Mouse (Mus musculus) CH12.LX (cell line): ENCODE data around the gene Frmd8. TPM values are rescaled to one million over a fixed set of nuclear protein-coding genes. Genes with fewer than 3 reads are reported as not detected.
"Not testable (repeated sequence)": the region's sequence is repeated elsewhere in the genome, so short reads cannot be mapped to it uniquely, and the experiment has no call there.

ENCODE experiments used
- DNase-seq: peaks from one replicate; pipeline ENCODE4 v3.0.0-alpha.2; 2013; ENCODE audit errors: extremely low read depth
- H3K27ac ChIP-seq: 2 replicates; pipeline ENCODE4 v1.5.1; 2012; ENCODE audit warnings: low read depth, mild to moderate bottlenecking, control low read depth, moderate library complexity; ENCODE audit not compliant: insufficient read depth
- H3K27me3 ChIP-seq: replicated peaks from 2 replicates; pipeline ENCODE3; 2012; ENCODE audit warnings: inconsistent platforms
- H3K36me3 ChIP-seq, 2 experiments: replicated peaks in 1 of 2; 2 replicates each; pipeline versions ENCODE3 to v1.6.1; 2012; ENCODE audit warnings: inconsistent platforms in 1 of 2, low read length in 1 of 2, mild to moderate bottlenecking in 1 of 2, mixed read lengths in 1 of 2, moderate library complexity in 1 of 2; ENCODE audit not compliant: control insufficient read depth in 1 of 2, insufficient read depth in 1 of 2
- H3K4me1 ChIP-seq, 2 experiments: 2 replicates each; pipeline ENCODE4 v1.6.1; 2012; ENCODE audit warnings: inconsistent platforms in 1 of 2, moderate library complexity in 1 of 2; ENCODE audit not compliant: insufficient read depth in 2 of 2, control insufficient read depth in 1 of 2
- H3K4me2 ChIP-seq: 2 replicates; pipeline ENCODE4 v1.6.1; 2012; ENCODE audit warnings: low read depth, mild to moderate bottlenecking, control low read depth; ENCODE audit not compliant: poor library complexity, insufficient read depth, severe bottlenecking
- H3K4me3 ChIP-seq, 3 experiments: fragments of 150-350 bp in 1 of 3; sonication (generic) in 1 of 3; replicated peaks in 1 of 3; 2 replicates each; pipeline versions ENCODE3 to v1.5.1; 2011 to 2012; ENCODE audit warnings: low read depth in 2 of 3, low read length in 2 of 3, mild to moderate bottlenecking in 2 of 3, moderate library complexity in 2 of 3, control low read depth in 1 of 3, improper control_type of control experiment in 1 of 3, inconsistent platforms in 1 of 3, mixed read lengths in 1 of 3; ENCODE audit not compliant: poor library complexity in 1 of 3
- H3K79me2 ChIP-seq: replicated peaks from 2 replicates; pipeline ENCODE4 v1.6.1; 2012; ENCODE audit warnings: mild to moderate bottlenecking, moderate library complexity; ENCODE audit not compliant: control insufficient read depth, poor library complexity, insufficient read depth, severe bottlenecking; ENCODE audit errors: extremely low read depth
- H3K9ac ChIP-seq: 2 replicates; pipeline ENCODE4 v1.6.1; 2012; ENCODE audit warnings: low read depth, mild to moderate bottlenecking, control low read depth, moderate library complexity; ENCODE audit not compliant: insufficient read depth
- H3K9me3 ChIP-seq: replicated peaks from 2 replicates; pipeline ENCODE3; 2012; ENCODE audit warnings: low read length, inconsistent platforms, mixed read lengths
- BHLHE40 ChIP-seq: IDR thresholded peaks from 2 replicates; pipeline ENCODE4 v1.6.1; 2011; ENCODE audit warnings: mild to moderate bottlenecking, low read depth, low read length, improper control_type of control experiment
- CHD1 ChIP-seq: IDR thresholded peaks from 2 replicates; pipeline ENCODE4 v1.6.1; 2012; ENCODE audit warnings: low read depth, low read length, improper control_type of control experiment, inconsistent platforms
- CTCF ChIP-seq, 2 experiments: IDR thresholded peaks in 1 of 2; conservative IDR thresholded peaks in 1 of 2; 2 replicates each; pipeline ENCODE4 v1.5.1; 2011 to 2012; ENCODE audit warnings: low read depth in 2 of 2, low read length in 2 of 2, improper control_type of control experiment in 1 of 2, inconsistent platforms in 1 of 2, mild to moderate bottlenecking in 1 of 2, moderate library complexity in 1 of 2
- EP300 ChIP-seq: IDR thresholded peaks from 2 replicates; pipeline ENCODE4 v1.6.1; 2011; ENCODE audit warnings: low read length, improper control_type of control experiment
- ETS1 ChIP-seq: conservative IDR thresholded peaks from 2 replicates; pipeline ENCODE4 v1.6.1; 2012; ENCODE audit warnings: low read depth, mild to moderate bottlenecking, inconsistent platforms, low read length, improper control_type of control experiment, moderate library complexity
- HCFC1 ChIP-seq: IDR thresholded peaks from 2 replicates; pipeline ENCODE4 v1.6.1; 2012; ENCODE audit warnings: low read depth, mild to moderate bottlenecking, inconsistent platforms, low read length, improper control_type of control experiment
- IRF4 ChIP-seq: IDR thresholded peaks from 2 replicates; pipeline ENCODE4 v1.6.1; 2014; ENCODE audit warnings: low read depth, mild to moderate bottlenecking, inconsistent platforms, low read length, improper control_type of control experiment
- MAZ ChIP-seq: IDR thresholded peaks from 2 replicates; pipeline ENCODE4 v1.6.1; 2012; ENCODE audit warnings: low read depth, mild to moderate bottlenecking, inconsistent platforms, low read length, improper control_type of control experiment, moderate library complexity
- MEF2A ChIP-seq: IDR thresholded peaks from 2 replicates; pipeline ENCODE4 v1.6.1; 2014; ENCODE audit warnings: low read depth, mild to moderate bottlenecking, inconsistent platforms, low read length, improper control_type of control experiment, borderline replicate concordance
- MXI1 ChIP-seq: IDR thresholded peaks from 2 replicates; pipeline ENCODE4 v1.6.1; 2011; ENCODE audit warnings: mild to moderate bottlenecking, low read depth, low read length, improper control_type of control experiment
- POLR2A ChIP-seq: IDR thresholded peaks from 2 replicates; pipeline ENCODE4 v1.6.1; 2011; ENCODE audit warnings: low read depth, mild to moderate bottlenecking, improper control_type of control experiment, low read length
- RAD21 ChIP-seq: IDR thresholded peaks from 2 replicates; pipeline ENCODE4 v1.6.1; 2011; ENCODE audit warnings: low read depth, mild to moderate bottlenecking, low read length, improper control_type of control experiment, moderate library complexity
- SMC3 ChIP-seq: IDR thresholded peaks from 2 replicates; pipeline ENCODE4 v1.6.1; 2011; ENCODE audit warnings: low read depth, low read length, improper control_type of control experiment
- TBP ChIP-seq: conservative IDR thresholded peaks from 2 replicates; pipeline ENCODE4 v1.6.1; 2011; ENCODE audit warnings: low read depth, low read length, improper control_type of control experiment
- TCF12 ChIP-seq: IDR thresholded peaks from 2 replicates; pipeline ENCODE4 v1.6.1; 2014; ENCODE audit warnings: low read depth, mild to moderate bottlenecking, inconsistent platforms, low read length, improper control_type of control experiment
- dilution Hi-C: fragments of 300-500 bp; cut with MboI; formaldehyde crosslinking; loops from 2 replicates; pipeline ENCODE4 v1.14.3; 2020; ENCODE audit warnings: low sequenced_read_pairs; ENCODE audit not compliant: extremely low pct_unique_long_range_greater_than_20kb, extremely low pct_ligation_motif_present
- in situ Hi-C: fragments of 300-500 bp; cut with MboI; formaldehyde crosslinking; loops from 3 replicates; pipeline ENCODE4 v1.14.3; 2019; ENCODE audit warnings: low sequenced_read_pairs, low pct_ligation_motif_present, low pct_unique_long_range_greater_than_20kb, mixed read lengths
- polyA plus RNA-seq: library from polyadenylated mRNA; unstranded; fragments of >175 nt; gene quantifications from 2 replicates; pipeline ENCODE4 v1.2.1, GENCODE M21; 2012; ENCODE audit warnings: low read depth; ENCODE audit not compliant: insufficient read length
- total RNA-seq, 2 experiments: library from RNA; depleted of rRNA; stranded (reverse); fragments of 300-350 nt in 1 of 2; fragments of >200 nt in 1 of 2; gene quantifications; 2 replicates each; pipeline ENCODE4 v1.2.3; 2012 to 2014

Gene Frmd8
- total and polyA plus RNA-seq, 3 experiments: 13.5 to 30.7 (median 25.2) TPM

DNA sequence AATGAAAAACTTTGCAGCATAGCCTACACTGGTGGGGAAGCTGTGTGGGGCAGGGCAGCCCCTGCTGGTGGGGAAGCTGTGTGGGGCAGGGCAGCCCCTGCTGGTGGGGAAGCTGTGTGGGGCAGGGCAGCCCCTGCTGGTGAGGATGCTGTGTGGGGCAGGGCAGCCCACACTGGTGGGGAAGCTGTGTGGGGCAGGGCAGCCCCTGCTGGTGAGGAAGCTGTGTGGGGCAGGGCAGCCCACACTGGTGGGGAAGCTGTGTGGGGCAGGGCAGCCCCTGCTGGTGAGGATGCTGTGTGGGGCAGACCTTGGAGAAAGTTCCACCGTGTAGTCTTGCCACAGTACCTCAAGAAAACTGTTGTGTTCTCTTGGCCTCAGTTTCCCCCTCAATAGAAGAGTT, 61.0 kb downstream of the Frmd8 start:
- 0 out of 2 replicates have a peak overlapping the region, but pooled peaks have one; percentile 15 for H3K27ac ChIP-seq
- H3K4me1 ChIP-seq: peaks cover 36 to 94% of the 10 kb centered on the region in 2 experiments
- H3K36me3 ChIP-seq, in situ Hi-C loops, H3K79me2 ChIP-seq, H3K4me2 ChIP-seq, H3K9me3 ChIP-seq, H3K9ac ChIP-seq, H3K27me3 ChIP-seq, dilution Hi-C loops, DNase-seq: not testable (repeated sequence)
- TF ChIP-seq SMC3 (peak; percentile 49), CTCF (conservative IDR thresholded peaks at IDR 0.05 in 1 of 2, IDR thresholded peaks at IDR 0.05 in 1 of 2; ENCODE audit: low read depth in 2 of 2, low read length in 2 of 2) (peak in 1 of 2 experiments; percentile 73; a peak in 2 of 4 replicates), RAD21 (peak; percentile 40)
- peak overlapping the region in 1 of 3 experiments; percentile 5 for H3K4me3 ChIP-seq

- H3K27ac ChIP-seq: no peak overlapping the region
- dilution Hi-C loops: no loop called here
- H3K27me3 ChIP-seq: no peaks in the 10 kb centered on the region
- no peak for TF ChIP-seq HCFC1
- no peak for TF ChIP-seq RAD21
- no peak overlapping the region for H3K4me2 ChIP-seq
- no peaks in the 10 kb centered on the region for H3K9me3 ChIP-seq
- in situ Hi-C loops: no loop called here
- H3K4me3 ChIP-seq: no peak overlapping the region
- no peak for DNase-seq
- H3K79me2 ChIP-seq: no peaks in the 10 kb centered on the region
- H3K4me1 ChIP-seq: peaks cover 35 to 94% of the 10 kb centered on the region in 2 experiments
- H3K9ac ChIP-seq: no peak overlapping the region
- H3K36me3 ChIP-seq: no peaks in the 10 kb centered on the region
Observed at GRCm38 (mm10) chr19:5813567-5813966, 61.5 kb downstream of the Frmd8 start.

GRCm38 (mm10) chr19:5811771-5812504, 63.1 kb downstream of the Frmd8 start:
- Histone ChIP-seq H3K9me3 (no peaks in the 10 kb centered on the region), H3K4me1 (peaks cover 34 to 96% of the 10 kb centered on the region in 2 experiments), H3K27ac (peak overlapping the region; percentile 3; the same call in 1 of the 2 replicates), H3K36me3 (no peaks in the 10 kb centered on the region), H3K79me2 (no peaks in the 10 kb centered on the region), H3K9ac (no peak overlapping the region), H3K4me3 (no peak overlapping the region), H3K4me2 (no peak overlapping the region), H3K27me3 (no peaks in the 10 kb centered on the region)
- dilution Hi-C loops (no loop called here), in situ Hi-C loops (no loop called here)
- peak; percentile 84 for DNase-seq
- TF ChIP-seq CHD1: no peak
- TF ChIP-seq TBP: peak; percentile 59; the same call in 1 of the 2 replicates
- no peak for TF ChIP-seq MXI1
- no peak for TF ChIP-seq IRF4
- TF ChIP-seq BHLHE40: peak; percentile 86
- TF ChIP-seq EP300: peak; percentile 21; the same call in 1 of the 2 replicates
- TF ChIP-seq MAZ: no peak
- TF ChIP-seq ETS1: 0 out of 2 replicates have a peak, but pooled peaks have one; percentile 19
- TF ChIP-seq TCF12: peak; percentile 43; the same call in 1 of the 2 replicates
- peak; percentile 30; the same call in 1 of the 2 replicates for TF ChIP-seq POLR2A
- TF ChIP-seq MEF2A: peak; percentile 68; the same call in 1 of the 2 replicates
